Mouse (Mus musculus): ENCODE results near the gene Olig2. TPM values are rescaled to one million over a fixed set of nuclear protein-coding genes. Genes with fewer than 3 reads are reported as not detected.

Gene Olig2
- polyA plus RNA-seq, 1 experiment from 2014 or later: not detected

DNA sequence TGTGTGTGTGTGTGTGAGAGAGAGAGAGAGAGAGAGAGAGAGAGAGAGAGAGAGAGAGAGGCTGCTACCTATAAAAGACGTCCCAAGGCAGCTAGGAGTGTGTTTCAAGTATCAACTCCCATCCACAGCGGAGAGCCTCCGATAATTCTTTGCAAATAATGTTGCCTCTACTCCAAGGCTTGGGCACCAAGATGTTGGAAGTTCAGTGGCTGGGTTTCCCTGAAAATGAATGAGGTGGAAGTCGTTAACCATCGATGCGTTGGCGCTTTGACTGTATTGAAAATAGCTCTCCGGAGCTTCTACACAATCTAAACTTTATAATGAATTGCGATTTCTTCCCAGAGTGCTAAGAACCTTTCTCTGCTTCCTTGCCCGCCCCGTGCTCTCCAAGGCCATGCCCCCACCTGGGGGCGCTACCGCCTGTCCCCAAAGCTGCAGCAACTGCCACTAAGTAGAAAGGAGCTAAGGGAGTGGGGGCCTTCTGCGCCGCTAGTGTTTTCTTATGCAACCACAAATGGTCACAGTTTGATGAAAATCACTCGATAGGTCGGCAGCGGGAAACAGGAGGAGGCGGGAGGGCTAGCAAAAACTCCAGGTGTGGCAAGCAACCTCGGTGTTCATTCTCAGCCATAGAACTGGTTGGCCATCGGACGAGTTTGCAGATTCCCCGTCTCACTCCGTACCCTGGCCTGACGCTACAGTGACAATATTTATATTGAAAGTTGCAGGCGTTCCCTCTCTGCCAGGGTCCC, 600 bp upstream of the Olig2 start:
- H3K4me2 ChIP-seq (ENCODE audit: low read depth, low read length): peak overlapping the region; percentile 40
- peaks cover 24% of the 10 kb centered on the region; the same call in 1 of the 2 replicates for H3K4me1 ChIP-seq (replicated peaks; ENCODE audit: control insufficient read depth, insufficient read depth, low read length)
- H3K9me3 ChIP-seq (ENCODE audit: control insufficient read depth, low read length): no peaks in the 10 kb centered on the region
- no peak overlapping the region for H3K9ac ChIP-seq (ENCODE audit: low read length)
- no peak overlapping the region for H3K27ac ChIP-seq (ENCODE audit: low read length)
- peaks cover 100% of the 10 kb centered on the region for H3K27me3 ChIP-seq (ENCODE audit: control insufficient read depth, insufficient read depth, low read depth, low read length)
- no peak for ATAC-seq (ENCODE audit: low read depth)
- no peaks in the 10 kb centered on the region for H3K36me3 ChIP-seq (ENCODE audit: control insufficient read depth, insufficient read depth, low read length)
- H3K4me3 ChIP-seq (ENCODE audit: low read length): peak overlapping the region; percentile 25
- 1% methylated on average over 26 of the region's 26 CpGs for WGBS

DNA sequence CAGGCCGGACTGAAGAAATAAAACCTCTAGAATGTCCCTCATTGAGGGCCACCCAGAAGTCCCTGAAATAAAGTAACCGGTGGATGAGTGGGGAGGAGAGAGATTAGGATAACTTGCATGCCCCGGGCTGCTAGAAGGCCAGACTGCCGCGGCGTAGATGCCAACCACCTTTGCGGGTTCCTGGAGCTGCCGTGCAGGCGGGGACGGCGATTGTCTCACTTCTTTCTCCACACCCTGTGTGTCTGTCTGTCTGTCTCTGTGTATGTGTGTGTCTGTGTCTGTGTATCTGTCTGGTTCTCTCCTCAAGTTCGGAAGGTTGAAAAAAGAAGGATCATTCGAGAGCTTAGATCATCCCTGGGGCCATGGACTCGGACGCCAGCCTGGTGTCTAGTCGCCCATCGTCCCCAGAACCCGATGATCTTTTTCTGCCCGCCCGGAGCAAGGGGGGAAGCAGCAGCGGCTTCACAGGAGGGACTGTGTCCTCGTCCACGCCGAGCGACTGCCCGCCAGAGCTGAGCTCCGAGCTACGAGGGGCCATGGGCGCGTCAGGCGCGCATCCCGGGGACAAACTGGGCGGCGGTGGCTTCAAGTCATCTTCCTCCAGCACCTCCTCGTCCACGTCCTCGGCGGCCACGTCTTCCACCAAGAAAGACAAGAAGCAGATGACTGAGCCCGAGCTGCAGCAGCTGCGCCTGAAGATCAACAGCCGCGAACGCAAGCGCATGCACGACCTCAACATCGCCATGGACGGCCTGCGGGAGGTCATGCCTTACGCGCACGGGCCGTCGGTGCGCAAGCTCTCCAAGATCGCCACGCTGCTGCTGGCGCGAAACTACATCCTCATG, 1.0 kb downstream of the Olig2 start:
- Histone ChIP-seq H3K27ac (ENCODE audit: low read length) (no peak overlapping the region), H3K4me1 (replicated peaks; ENCODE audit: control insufficient read depth, insufficient read depth, low read length) (peaks cover 24% of the 10 kb centered on the region; the same call in 1 of the 2 replicates), H3K9me3 (ENCODE audit: control insufficient read depth, low read length) (no peaks in the 10 kb centered on the region), H3K36me3 (ENCODE audit: control insufficient read depth, insufficient read depth, low read length) (no peaks in the 10 kb centered on the region), H3K9ac (ENCODE audit: low read length) (no peak overlapping the region), H3K27me3 (ENCODE audit: control insufficient read depth, insufficient read depth, low read depth, low read length) (peaks cover 97% of the 10 kb centered on the region), H3K4me3 (ENCODE audit: low read length) (0 out of 2 replicates have a peak overlapping the region, but pooled peaks have one; percentile 5), H3K4me2 (ENCODE audit: low read depth, low read length) (no peak overlapping the region)
- under 1% methylated on average over 60 of the region's 60 CpGs for WGBS
- ATAC-seq (ENCODE audit: low read depth): no peak

DNA sequence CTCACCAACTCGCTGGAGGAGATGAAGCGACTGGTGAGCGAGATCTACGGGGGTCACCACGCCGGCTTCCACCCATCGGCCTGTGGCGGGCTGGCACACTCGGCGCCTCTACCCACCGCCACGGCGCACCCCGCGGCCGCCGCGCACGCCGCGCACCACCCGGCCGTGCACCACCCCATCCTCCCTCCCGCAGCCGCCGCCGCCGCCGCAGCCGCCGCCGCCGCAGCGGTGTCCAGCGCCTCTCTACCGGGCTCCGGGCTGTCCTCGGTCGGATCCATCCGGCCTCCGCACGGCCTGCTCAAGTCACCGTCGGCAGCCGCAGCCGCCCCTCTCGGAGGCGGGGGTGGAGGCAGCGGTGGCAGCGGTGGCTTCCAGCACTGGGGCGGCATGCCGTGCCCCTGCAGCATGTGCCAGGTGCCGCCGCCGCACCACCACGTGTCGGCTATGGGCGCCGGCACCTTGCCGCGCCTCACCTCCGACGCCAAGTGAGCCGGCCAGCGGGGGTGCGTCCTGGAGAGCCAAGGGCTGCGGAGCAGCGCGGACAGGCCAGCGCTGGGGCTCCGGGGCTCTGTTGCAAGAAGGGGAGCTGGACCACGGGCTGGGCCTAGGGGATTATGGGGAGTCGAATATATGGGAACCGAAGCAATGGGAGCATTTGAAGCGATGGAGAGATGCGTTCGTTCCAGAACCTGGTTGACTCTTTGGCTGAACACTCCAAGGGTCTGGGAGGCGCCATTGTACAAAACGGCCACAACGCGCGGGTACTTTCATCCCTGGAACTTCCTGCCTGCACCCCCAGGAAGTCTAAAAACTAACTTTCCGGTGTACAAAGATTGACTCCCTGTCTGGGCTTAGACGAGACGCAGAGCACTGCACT, 1.9 kb downstream of the Olig2 start:
- Histone ChIP-seq H3K4me2 (ENCODE audit: low read depth, low read length) (0 out of 2 replicates have a peak overlapping the region, but pooled peaks have one; percentile 5), H3K9ac (ENCODE audit: low read length) (no peak overlapping the region), H3K4me1 (replicated peaks; ENCODE audit: control insufficient read depth, insufficient read depth, low read length) (peaks cover 21% of the 10 kb centered on the region; the same call in 1 of the 2 replicates), H3K36me3 (ENCODE audit: control insufficient read depth, insufficient read depth, low read length) (no peaks in the 10 kb centered on the region), H3K27ac (ENCODE audit: low read length) (no peak overlapping the region), H3K27me3 (ENCODE audit: control insufficient read depth, insufficient read depth, low read depth, low read length) (peaks cover 97% of the 10 kb centered on the region), H3K9me3 (ENCODE audit: control insufficient read depth, low read length) (no peaks in the 10 kb centered on the region), H3K4me3 (ENCODE audit: low read length) (0 out of 2 replicates have a peak overlapping the region, but pooled peaks have one; percentile 5)
- 1% methylated on average over 67 of the region's 85 CpGs for WGBS
- no peak for ATAC-seq (ENCODE audit: low read depth)

DNA sequence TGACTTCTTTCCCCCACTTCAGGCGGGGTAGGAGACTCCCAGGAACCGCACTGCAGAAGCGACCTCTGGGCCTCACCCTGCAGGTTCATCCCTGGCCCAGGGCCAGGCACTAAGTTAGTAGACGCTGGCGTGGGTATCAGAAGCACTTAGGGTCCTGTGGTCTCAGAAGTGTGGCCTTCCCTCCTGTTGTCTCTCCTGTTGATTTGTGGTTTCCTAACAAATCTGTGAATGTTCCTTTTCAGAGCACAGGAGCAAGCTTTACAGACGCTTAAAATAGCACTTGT, 2.4 kb downstream of the Olig2 start:
- no peaks in the 10 kb centered on the region for H3K9me3 ChIP-seq (ENCODE audit: control insufficient read depth, low read length)
- 2% methylated on average over 6 of the region's 6 CpGs for WGBS
- no peak overlapping the region for H3K4me3 ChIP-seq (ENCODE audit: low read length)
- peaks cover 97% of the 10 kb centered on the region for H3K27me3 ChIP-seq (ENCODE audit: control insufficient read depth, insufficient read depth, low read depth, low read length)
- no peak overlapping the region for H3K4me2 ChIP-seq (ENCODE audit: low read depth, low read length)
- peaks cover 18% of the 10 kb centered on the region; the same call in 1 of the 2 replicates for H3K4me1 ChIP-seq (replicated peaks; ENCODE audit: control insufficient read depth, insufficient read depth, low read length)
- H3K9ac ChIP-seq (ENCODE audit: low read length): no peak overlapping the region
- H3K27ac ChIP-seq (ENCODE audit: low read length): no peak overlapping the region
- no peaks in the 10 kb centered on the region for H3K36me3 ChIP-seq (ENCODE audit: control insufficient read depth, insufficient read depth, low read length)
- no peak for ATAC-seq (ENCODE audit: low read depth)

DNA sequence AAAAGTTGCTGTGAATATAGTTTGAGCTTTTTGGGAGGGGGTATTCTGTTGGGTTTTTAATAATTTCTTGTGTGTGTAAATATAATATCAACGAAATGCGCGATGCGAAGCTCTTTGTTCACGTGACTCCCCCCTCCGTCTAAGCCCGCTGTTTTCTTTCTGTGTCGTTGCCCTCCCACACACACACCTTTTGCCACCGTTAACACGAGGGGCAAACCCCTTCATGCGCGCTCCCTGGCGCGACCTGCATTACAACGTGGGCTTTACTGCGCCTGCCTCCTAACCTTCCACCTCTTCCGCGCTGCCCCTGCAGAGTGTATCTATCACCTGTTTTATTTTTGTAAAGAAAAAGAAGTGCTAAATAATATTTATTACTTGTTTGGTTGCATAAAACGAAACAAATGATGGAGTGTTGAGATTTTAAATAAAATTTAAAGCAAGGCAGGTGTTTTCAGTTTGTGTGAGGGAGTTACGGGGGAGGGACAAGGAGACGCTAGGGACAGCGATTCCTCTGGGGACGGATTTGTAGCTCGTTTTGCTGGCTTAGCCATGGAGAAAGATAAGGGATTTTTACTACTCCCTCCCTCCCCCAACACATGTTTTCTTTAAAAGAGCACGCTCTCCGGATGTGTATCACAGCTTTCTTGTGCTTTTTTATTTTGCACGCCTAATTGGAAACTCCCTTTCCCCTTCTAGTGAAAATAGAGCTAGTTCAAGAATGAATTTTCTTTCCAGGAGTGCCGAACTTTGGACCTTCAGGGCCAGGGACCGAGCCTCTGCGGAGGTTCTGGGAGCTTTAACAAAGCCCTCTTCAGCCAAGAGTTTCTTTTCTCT, 3.2 kb downstream of the Olig2 start:
- Histone ChIP-seq H3K27me3 (ENCODE audit: control insufficient read depth, insufficient read depth, low read depth, low read length) (peaks cover 97% of the 10 kb centered on the region), H3K9ac (ENCODE audit: low read length) (no peak overlapping the region), H3K4me2 (ENCODE audit: low read depth, low read length) (no peak overlapping the region), H3K9me3 (ENCODE audit: control insufficient read depth, low read length) (no peaks in the 10 kb centered on the region), H3K4me3 (ENCODE audit: low read length) (no peak overlapping the region), H3K36me3 (ENCODE audit: control insufficient read depth, insufficient read depth, low read length) (no peaks in the 10 kb centered on the region), H3K4me1 (replicated peaks; ENCODE audit: control insufficient read depth, insufficient read depth, low read length) (peaks cover 15% of the 10 kb centered on the region; the same call in 1 of the 2 replicates), H3K27ac (ENCODE audit: low read length) (no peak overlapping the region)
- 2% methylated on average over 30 of the region's 30 CpGs for WGBS
- ATAC-seq (ENCODE audit: low read depth): no peak

DNA sequence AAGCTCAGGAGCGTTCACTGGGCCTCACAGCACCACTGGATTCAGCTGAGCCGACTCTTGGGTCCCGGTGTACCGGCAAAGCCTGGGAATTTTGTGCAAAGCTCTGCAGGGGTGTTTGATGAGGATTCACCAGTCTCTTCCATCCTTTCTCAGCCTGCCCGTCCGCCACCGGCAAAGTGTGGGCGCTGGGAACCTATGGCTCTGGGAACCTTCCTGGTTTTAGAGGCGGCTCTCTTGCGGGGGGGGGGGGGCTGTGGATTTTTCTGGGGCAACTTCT, 3.8 kb downstream of the Olig2 start:
- H3K4me3 ChIP-seq (ENCODE audit: low read length): no peak overlapping the region
- H3K27ac ChIP-seq (ENCODE audit: low read length): no peak overlapping the region
- H3K4me1 ChIP-seq (replicated peaks; ENCODE audit: control insufficient read depth, insufficient read depth, low read length): peaks cover 15% of the 10 kb centered on the region; the same call in 1 of the 2 replicates
- H3K27me3 ChIP-seq (ENCODE audit: control insufficient read depth, insufficient read depth, low read depth, low read length): peaks cover 97% of the 10 kb centered on the region
- no peaks in the 10 kb centered on the region for H3K36me3 ChIP-seq (ENCODE audit: control insufficient read depth, insufficient read depth, low read length)
- no peak overlapping the region for H3K4me2 ChIP-seq (ENCODE audit: low read depth, low read length)
- ATAC-seq (ENCODE audit: low read depth): no peak
- H3K9ac ChIP-seq (ENCODE audit: low read length): no peak overlapping the region
- no peaks in the 10 kb centered on the region for H3K9me3 ChIP-seq (ENCODE audit: control insufficient read depth, low read length)
- 6% methylated on average over 10 of the region's 10 CpGs for WGBS

DNA sequence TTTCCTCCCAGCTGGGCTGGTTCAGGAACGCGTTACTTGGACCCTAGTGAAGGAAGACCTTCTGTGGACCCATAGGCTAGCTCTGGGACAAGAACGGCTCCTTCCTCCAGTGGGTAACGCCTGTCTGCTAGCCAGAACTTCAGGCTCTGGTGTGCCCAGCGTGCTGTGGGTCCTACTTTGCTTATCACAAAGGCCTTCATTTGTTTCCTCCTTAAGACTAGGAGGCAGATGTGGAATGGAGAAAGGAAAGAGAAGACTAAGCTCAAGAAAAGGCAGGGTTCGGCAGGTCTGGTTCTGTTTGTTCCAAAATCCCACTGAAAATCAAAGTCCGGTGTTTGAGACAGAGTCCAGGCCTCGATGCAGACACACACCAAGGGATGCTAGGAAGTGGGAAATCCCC, 4.4 kb downstream of the Olig2 start:
- peaks cover 15% of the 10 kb centered on the region; the same call in 1 of the 2 replicates for H3K4me1 ChIP-seq (replicated peaks; ENCODE audit: control insufficient read depth, insufficient read depth, low read length)
- 18% methylated on average over 8 of the region's 8 CpGs for WGBS
- H3K9ac ChIP-seq (ENCODE audit: low read length): no peak overlapping the region
- no peak overlapping the region for H3K4me2 ChIP-seq (ENCODE audit: low read depth, low read length)
- no peaks in the 10 kb centered on the region for H3K9me3 ChIP-seq (ENCODE audit: control insufficient read depth, low read length)
- no peak overlapping the region for H3K4me3 ChIP-seq (ENCODE audit: low read length)
- H3K27ac ChIP-seq (ENCODE audit: low read length): no peak overlapping the region
- no peaks in the 10 kb centered on the region for H3K36me3 ChIP-seq (ENCODE audit: control insufficient read depth, insufficient read depth, low read length)
- ATAC-seq (ENCODE audit: low read depth): no peak
- H3K27me3 ChIP-seq (ENCODE audit: control insufficient read depth, insufficient read depth, low read depth, low read length): peaks cover 97% of the 10 kb centered on the region

DNA sequence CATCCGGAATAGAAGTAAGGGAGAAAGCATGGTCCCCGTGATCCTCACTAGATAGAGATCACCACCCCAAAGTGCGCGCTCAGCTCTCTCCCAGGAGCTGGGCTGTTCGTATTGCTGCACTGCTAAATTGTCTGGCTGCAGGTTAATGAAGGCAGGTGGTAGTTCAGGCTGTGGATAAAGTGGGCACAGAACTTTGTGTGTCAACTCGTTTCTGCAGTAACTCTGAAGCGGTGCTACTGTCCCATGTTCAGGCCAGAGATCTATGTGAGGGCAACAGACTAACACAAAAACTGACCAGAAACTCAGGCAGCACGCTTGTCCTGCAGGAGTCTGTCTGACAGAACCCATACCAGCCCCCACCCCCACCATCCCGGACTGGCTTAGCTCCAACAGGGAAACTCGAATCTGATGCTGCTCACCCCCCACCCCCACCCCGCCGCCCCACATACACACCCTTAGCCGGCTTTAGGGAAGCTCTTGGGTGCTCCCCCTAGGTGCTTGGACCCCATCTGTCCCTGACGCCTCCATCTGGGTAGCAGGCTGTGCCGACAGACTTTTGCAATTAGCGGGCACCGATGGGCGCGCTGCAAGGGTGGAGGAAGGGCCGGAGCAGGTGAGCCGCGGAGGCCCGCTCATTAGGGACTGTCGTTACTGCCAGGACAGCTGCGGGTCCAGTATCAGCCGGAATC, 6.7 kb downstream of the Olig2 start:
- WGBS: 7% methylated on average over 25 of the region's 26 CpGs
- no peaks in the 10 kb centered on the region for H3K36me3 ChIP-seq (ENCODE audit: control insufficient read depth, insufficient read depth, low read length)
- H3K9me3 ChIP-seq (ENCODE audit: control insufficient read depth, low read length): no peaks in the 10 kb centered on the region
- peaks cover 5% of the 10 kb centered on the region; the same call in 1 of the 2 replicates for H3K4me1 ChIP-seq (replicated peaks; ENCODE audit: control insufficient read depth, insufficient read depth, low read length)
- H3K4me3 ChIP-seq (ENCODE audit: low read length): no peak overlapping the region
- H3K27me3 ChIP-seq (ENCODE audit: control insufficient read depth, insufficient read depth, low read depth, low read length): peaks cover 81% of the 10 kb centered on the region
- no peak overlapping the region for H3K27ac ChIP-seq (ENCODE audit: low read length)
- ATAC-seq (ENCODE audit: low read depth): no peak
- no peak overlapping the region for H3K9ac ChIP-seq (ENCODE audit: low read length)
- no peak overlapping the region for H3K4me2 ChIP-seq (ENCODE audit: low read depth, low read length)
